Comparison of ENCODE assay signal across 12 mouse cellular contexts in genomic region chr2:33200368-33201068, GRCm38 (mm10). TPM values are rescaled to one million over a fixed set of nuclear protein-coding genes. Genes with fewer than 3 reads are reported as not detected.
A peak's percentile ranks its signal among the peaks of the same experiment; 100 is the strongest.
DNase-seq lines count a peak whose midpoint lies in the region; ATAC-seq and TF ChIP-seq lines count a peak whose summit lies in the region.
"Had no signal": no experiment of that assay in that cellular context is flagged by ENCODE, and none has a peak within 500 bp of the region (broad histone marks: within the 10 kb centered on the region; RNA-seq: fewer than 3 reads in every experiment).

No protein-coding gene starts in this region.

- no peak overlapping the region for H3K4me3 ChIP-seq in liver, embryonic 12.5 days
- no peak overlapping the region for H3K4me3 ChIP-seq in limb, embryonic 10.5 days
- H3K4me3 ChIP-seq in lung, postnatal 0 days (ENCODE audit: low read depth, low read length), result no peak overlapping the region
- H3K4me3 ChIP-seq: forebrain, embryonic 15.5 days; neural tube, embryonic 13.5 days had no signal

- TF ChIP-seq EP300 in lung, postnatal 0 days (IDR thresholded peaks at IDR 0.05), result no peak

- no peaks in the 10 kb centered on the region for H3K27me3 ChIP-seq in liver, embryonic 12.5 days (replicated peaks)
- H3K27me3 ChIP-seq in limb, embryonic 10.5 days (ENCODE audit: low read depth, poor library complexity, severe bottlenecking), result no peaks in the 10 kb centered on the region
- no peaks in the 10 kb centered on the region for H3K27me3 ChIP-seq in lung, postnatal 0 days (replicated peaks; ENCODE audit: insufficient read depth, low read length)
- H3K27me3 ChIP-seq: forebrain, embryonic 15.5 days; neural tube, embryonic 13.5 days had no signal

- 55% methylated on average over 14 of the region's 14 CpGs for WGBS in liver, embryonic 12.5 days (ENCODE audit: insufficient replicate concordance)
- 70% methylated on average over 14 of the region's 14 CpGs for WGBS in limb, embryonic 10.5 days
- WGBS in lung, postnatal 0 days, result 67% methylated on average over 14 of the region's 14 CpGs

- no peaks in the 10 kb centered on the region for H3K36me3 ChIP-seq in liver, embryonic 12.5 days
- H3K36me3 ChIP-seq in limb, embryonic 10.5 days, result no peaks in the 10 kb centered on the region
- no peaks in the 10 kb centered on the region for H3K36me3 ChIP-seq in lung, postnatal 0 days (ENCODE audit: insufficient read depth, low read length)
- H3K36me3 ChIP-seq: forebrain, embryonic 15.5 days; neural tube, embryonic 13.5 days had no signal

- no peak for ATAC-seq in liver, embryonic 12.5 days
- no peak for ATAC-seq in lung, postnatal 0 days
- ATAC-seq in activated CD4-positive, CD25-positive, alpha-beta regulatory T cell, adult 4 months, result no peak
- ATAC-seq: forebrain, embryonic 15.5 days; midbrain, embryonic 16.5 days had no signal

- H3K4me1 ChIP-seq in liver, embryonic 12.5 days, result peaks cover 18% of the 10 kb centered on the region
- H3K4me1 ChIP-seq in limb, embryonic 10.5 days, result peaks cover 25% of the 10 kb centered on the region
- peaks cover 5% of the 10 kb centered on the region; the same call in 1 of the 2 replicates for H3K4me1 ChIP-seq in lung, postnatal 0 days (ENCODE audit: insufficient read depth, low read depth, low read length)

- H3K9ac ChIP-seq in liver, embryonic 12.5 days, result no peak overlapping the region
- H3K9ac ChIP-seq in lung, postnatal 0 days (replicated peaks; ENCODE audit: low read depth), result no peak overlapping the region
- H3K9ac ChIP-seq: forebrain, embryonic 15.5 days; neural tube, embryonic 13.5 days had no signal

- no peak for TF ChIP-seq CTCF in lung, postnatal 0 days (IDR thresholded peaks at IDR 0.05)

- H3K27ac ChIP-seq in liver, embryonic 12.5 days, result no peak overlapping the region
- peak overlapping the region; percentile 39; the same call in 1 of the 2 replicates for H3K27ac ChIP-seq in limb, embryonic 10.5 days
- H3K27ac ChIP-seq in lung, postnatal 0 days (ENCODE audit: low read length), result no peak overlapping the region
- H3K27ac ChIP-seq: forebrain, embryonic 15.5 days; neural tube, embryonic 13.5 days had no signal

- no peaks in the 10 kb centered on the region for H3K9me3 ChIP-seq in liver, embryonic 12.5 days (replicated peaks)
- H3K9me3 ChIP-seq in limb, embryonic 10.5 days (replicated peaks), result no peaks in the 10 kb centered on the region
- H3K9me3 ChIP-seq in lung, postnatal 0 days (ENCODE audit: low read length), result no peaks in the 10 kb centered on the region
- H3K9me3 ChIP-seq: forebrain, embryonic 15.5 days; neural tube, embryonic 13.5 days had no signal

- DNase-seq in cerebellum, postnatal 25 days, result peak; percentile 52 to 61
- DNase-seq in cerebellum, adult 11 months, result no peak
- DNase-seq in liver, result peak; percentile 33
- peak; percentile 47 for DNase-seq in heart, postnatal 4 days
- no peak for DNase-seq in limb, embryonic 10.5 days (ENCODE audit: low spot score)
- no peak for DNase-seq in lung, postnatal 0 days (ENCODE audit: low spot score)
- DNase-seq: left cerebral cortex, postnatal 4 days had no signal

- no peak overlapping the region for H3K4me2 ChIP-seq in liver, embryonic 12.5 days
- H3K4me2 ChIP-seq in lung, postnatal 0 days (replicated peaks; ENCODE audit: low read depth, low read length), result no peak overlapping the region
- H3K4me2 ChIP-seq: forebrain, embryonic 15.5 days; neural tube, embryonic 13.5 days had no signal

RNA-seq across cellular contexts. Expression of gene Angptl2, which starts 15.4 kb away (rescaled TPM):
- 5.0 and 5.2 TPM in 2 replicates for polyA plus RNA-seq in liver, embryonic 12.5 days (2016; fragmentation: Nextera tagmentation; extraction: Ambion mirVana)
- 100 to 1,000 TPM; 108 to 126 TPM for total RNA-seq in heart, postnatal 4 days (2021)
- 40.1 and 51.8 TPM in 2 replicates for polyA plus RNA-seq in limb, embryonic 10.5 days (2016; fragmentation: Nextera tagmentation; extraction: Ambion mirVana)
- polyA plus RNA-seq in lung, postnatal 0 days (2015; fragmentation: Nextera tagmentation; extraction: Ambion mirVana), result 28.6 and 33.8 TPM in 2 replicates
- polyA plus RNA-seq in activated CD4-positive, CD25-positive, alpha-beta regulatory T cell, adult 4 months (2017; shearing (Covaris generic)), result 10 to 100 TPM in 1 of 2 experiments, 1 to 10 TPM in 1; 7.8 to 11.3 TPM

Comparison
In these comparisons a context has a peak if more than half of its experiments do, and no peak if none do; other contexts are left out.
1. DNase-seq: peak in cerebellum, postnatal 25 days (2 of 2), liver (single experiment) and heart, postnatal 4 days (single experiment); none in cerebellum, adult 11 months (single experiment), limb, embryonic 10.5 days (single experiment) and lung, postnatal 0 days (single experiment).